Comparison of ENCODE assay signal across 7 mouse cellular contexts in the genomic region with DNA sequence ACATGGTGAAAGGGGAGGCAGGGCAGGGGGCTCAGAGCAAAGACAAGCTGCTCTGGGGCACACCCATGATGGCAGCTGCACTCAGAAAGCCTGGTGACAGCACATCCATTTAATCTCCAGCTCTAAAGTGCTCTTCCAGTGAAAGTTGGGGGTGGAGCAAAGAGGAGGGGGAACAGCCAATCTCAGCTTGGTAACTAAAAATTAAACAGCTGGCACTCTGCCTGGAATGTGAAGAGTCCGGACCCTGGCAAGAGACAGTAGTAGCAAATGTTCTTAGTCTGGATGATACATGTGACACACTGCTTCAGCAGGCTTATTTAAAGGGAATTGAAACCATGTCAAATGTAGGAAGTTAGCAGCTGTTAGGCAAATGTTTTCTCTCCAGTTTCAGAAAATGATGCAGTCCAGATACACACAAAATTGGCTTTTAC. TPM values are rescaled to one million over a fixed set of nuclear protein-coding genes. Genes with fewer than 3 reads are reported as not detected.
DNase-seq lines count a peak whose midpoint lies in the region; ATAC-seq and TF ChIP-seq lines count a peak whose summit lies in the region.

No protein-coding gene starts in this region.

- H3K4me3 ChIP-seq in brown adipose tissue, adult 24 weeks (ENCODE audit: insufficient read depth, low read depth, low read length): no peak overlapping the region
- no peak overlapping the region for H3K4me3 ChIP-seq in intestine, embryonic 14.5 days (ENCODE audit: low read depth, low read length)
- no peak overlapping the region for H3K4me3 ChIP-seq in left cerebral cortex, adult 2 months
- H3K4me3 ChIP-seq in midbrain, embryonic 14.5 days (replicated peaks; ENCODE audit: low read depth, low read length): no peak overlapping the region
- no peak overlapping the region for H3K4me3 ChIP-seq in stomach, embryonic 14.5 days (ENCODE audit: low read depth, low read length)

- ATAC-seq in intestine, embryonic 14.5 days (replicated peaks; ENCODE audit: low FRiP score, low TSS enrichment, low read depth): peak; percentile 85
- peak; percentile 50; the same call in 1 of the 2 replicates for ATAC-seq in midbrain, embryonic 14.5 days (ENCODE audit: low FRiP score, low TSS enrichment)
- ATAC-seq in stomach, embryonic 14.5 days (ENCODE audit: insufficient number of reproducible peaks, insufficient read depth, low FRiP score, low read depth): peak; percentile 91

- no peak for TF ChIP-seq CTCF in left cerebral cortex, adult 2 months (IDR thresholded peaks at IDR 0.05)

- H3K27me3 ChIP-seq in intestine, embryonic 14.5 days (replicated peaks; ENCODE audit: control insufficient read depth, insufficient read depth, low read length): no peaks in the 10 kb centered on the region
- no peaks in the 10 kb centered on the region for H3K27me3 ChIP-seq in midbrain, embryonic 14.5 days (ENCODE audit: control insufficient read depth, insufficient read depth, low read length)
- H3K27me3 ChIP-seq in stomach, embryonic 14.5 days (ENCODE audit: control insufficient read depth, insufficient read depth, low read length): no peaks in the 10 kb centered on the region

- H3K9me3 ChIP-seq in intestine, embryonic 14.5 days (ENCODE audit: control insufficient read depth, low read length): no peaks in the 10 kb centered on the region
- no peaks in the 10 kb centered on the region for H3K9me3 ChIP-seq in midbrain, embryonic 14.5 days (ENCODE audit: control insufficient read depth, low read length)
- H3K9me3 ChIP-seq in stomach, embryonic 14.5 days (ENCODE audit: control insufficient read depth, low read depth, low read length): no peaks in the 10 kb centered on the region

- H3K27ac ChIP-seq in brown adipose tissue, adult 24 weeks (replicated peaks; ENCODE audit: low read depth, low read length): 0 out of 2 replicates have a peak overlapping the region, but pooled peaks have one; percentile 44
- peak overlapping the region; percentile 64 for H3K27ac ChIP-seq in intestine, embryonic 14.5 days (ENCODE audit: low read depth)
- peak overlapping the region; percentile 57; the same call in 1 of the 2 replicates for H3K27ac ChIP-seq in left cerebral cortex, adult 2 months
- H3K27ac ChIP-seq in midbrain, embryonic 14.5 days (replicated peaks; ENCODE audit: low read depth, low read length): no peak overlapping the region
- peak overlapping the region; percentile 73; the same call in 1 of the 2 replicates for H3K27ac ChIP-seq in stomach, embryonic 14.5 days (ENCODE audit: low read length)

- H3K4me1 ChIP-seq in brown adipose tissue, adult 24 weeks (ENCODE audit: control insufficient read depth, insufficient read depth, insufficient read length, low read length): no peaks in the 10 kb centered on the region; the same call in 1 of the 2 replicates
- H3K4me1 ChIP-seq in intestine, embryonic 14.5 days (replicated peaks; ENCODE audit: control insufficient read depth, insufficient read depth, low read length): peaks cover 9% of the 10 kb centered on the region; the same call in 1 of the 2 replicates
- H3K4me1 ChIP-seq in midbrain, embryonic 14.5 days (ENCODE audit: control insufficient read depth, insufficient read depth, low read length): peaks cover 7% of the 10 kb centered on the region; the same call in 1 of the 2 replicates
- H3K4me1 ChIP-seq in stomach, embryonic 14.5 days (ENCODE audit: control insufficient read depth, insufficient read depth, low read length): peaks cover 11% of the 10 kb centered on the region

- intact Hi-C loops in left cerebral cortex, adult 2 months (cut with DNase I): loop anchor here (5.0 kb wide), 3 partner anchors 48 to 133 kb away; partner anchors contain the start of genes Haus2 and Lrrc57

- H3K4me2 ChIP-seq in intestine, embryonic 14.5 days (ENCODE audit: low read length): peak overlapping the region; percentile 33
- no peak overlapping the region for H3K4me2 ChIP-seq in midbrain, embryonic 14.5 days (ENCODE audit: low read length)
- H3K4me2 ChIP-seq in stomach, embryonic 14.5 days (replicated peaks; ENCODE audit: low read depth, low read length): peak overlapping the region; percentile 17; the same call in 1 of the 2 replicates

- 20% methylated on average over 1 of the region's 1 CpGs for WGBS in intestine, embryonic 14.5 days
- 30% methylated on average over 1 of the region's 1 CpGs for WGBS in midbrain, embryonic 14.5 days
- 7% methylated on average over 1 of the region's 1 CpGs for WGBS in stomach, embryonic 14.5 days

- H3K36me3 ChIP-seq in intestine, embryonic 14.5 days (ENCODE audit: control insufficient read depth, insufficient read depth, low read length): peaks cover 20% of the 10 kb centered on the region
- peaks cover 14% of the 10 kb centered on the region for H3K36me3 ChIP-seq in midbrain, embryonic 14.5 days (ENCODE audit: control insufficient read depth, insufficient read depth, low read length)
- H3K36me3 ChIP-seq in stomach, embryonic 14.5 days (ENCODE audit: control insufficient read depth, insufficient read depth, low read length): peaks cover 7% of the 10 kb centered on the region

- DNase-seq in adrenal gland, adult (ENCODE audit: inconsistent age in 2 of 2, low spot score in 1 of 2): peak; percentile 80 to 87
- DNase-seq in gastrocnemius, postnatal 25 days: peak; percentile 84
- DNase-seq in intestine, embryonic 14.5 days (ENCODE audit: low spot score): peak; percentile 65
- DNase-seq in left cerebral cortex, adult 2 months (ENCODE audit: extremely low spot score in 1 of 2, low spot score in 2 of 2): peak; percentile 53 to 58
- DNase-seq in midbrain, embryonic 14.5 days: peak; percentile 82

- H3K9ac ChIP-seq in intestine, embryonic 14.5 days (ENCODE audit: low read length): no peak overlapping the region
- H3K9ac ChIP-seq in midbrain, embryonic 14.5 days (replicated peaks; ENCODE audit: low read length): no peak overlapping the region
- no peak overlapping the region for H3K9ac ChIP-seq in stomach, embryonic 14.5 days (replicated peaks; ENCODE audit: low read depth, low read length)

RNA-seq across cellular contexts. Expression of gene Zfp106, which starts 23.9 kb away (rescaled TPM):
- polyA plus RNA-seq in brown adipose tissue, adult 24 weeks (2012; ENCODE audit: insufficient read depth, insufficient read length, missing spikeins): 53.3 and 93.2 TPM in 2 replicates
- 100 to 1,000 TPM; 511 to 553 TPM for total RNA-seq in gastrocnemius, postnatal 25 days (2021)
- polyA plus RNA-seq in intestine, embryonic 14.5 days (2014; fragmentation: Nextera tagmentation; extraction: Ambion mirVana): 64.5 and 66.1 TPM in 2 replicates
- 100 to 1,000 TPM; 169 to 182 TPM for total RNA-seq in left cerebral cortex, adult 2 months (2021)
- polyA plus RNA-seq in midbrain, embryonic 14.5 days (2014; fragmentation: Nextera tagmentation; extraction: Ambion mirVana): 46.6 and 53.6 TPM in 2 replicates
- 66.6 and 70.8 TPM in 2 replicates for polyA plus RNA-seq in stomach, embryonic 14.5 days (2014; fragmentation: Nextera tagmentation; extraction: Ambion mirVana)

RNA-seq across cellular contexts. Expression of gene Snap23, which starts 27.7 kb away (rescaled TPM):
- 33.7 and 42.4 TPM in 2 replicates for polyA plus RNA-seq in brown adipose tissue, adult 24 weeks (2012; ENCODE audit: insufficient read depth, insufficient read length, missing spikeins)
- 10 to 100 TPM; 45.3 to 47.1 TPM for total RNA-seq in gastrocnemius, postnatal 25 days (2021)
- 47.5 and 49.6 TPM in 2 replicates for polyA plus RNA-seq in intestine, embryonic 14.5 days (2014; fragmentation: Nextera tagmentation; extraction: Ambion mirVana)
- 10 to 100 TPM; 19.1 to 23.5 TPM for total RNA-seq in left cerebral cortex, adult 2 months (2021)
- 11.9 and 20.2 TPM in 2 replicates for polyA plus RNA-seq in midbrain, embryonic 14.5 days (2014; fragmentation: Nextera tagmentation; extraction: Ambion mirVana)
- polyA plus RNA-seq in stomach, embryonic 14.5 days (2014; fragmentation: Nextera tagmentation; extraction: Ambion mirVana): 52.9 and 61.9 TPM in 2 replicates
